Mouse (Mus musculus): Measurements from ENCODE around the gene Slc36a3. TPM values are rescaled to one million over a fixed set of nuclear protein-coding genes. Genes with fewer than 3 reads are reported as not detected.

Gene Slc36a3
- polyA plus RNA-seq, 1 experiment, result not detected

- WGBS, result 54% methylated on average over 7 of the region's 7 CpGs
- no peak overlapping the region for H3K27ac ChIP-seq (ENCODE audit: control insufficient read depth, insufficient read depth, low read depth, low read length, poor library complexity)
- H3K4me1 ChIP-seq (ENCODE audit: control insufficient read depth, insufficient read depth, low read length), result no peaks in the 10 kb centered on the region; the same call in 1 of the 2 replicates
- no peak overlapping the region for H3K4me3 ChIP-seq (replicated peaks; ENCODE audit: control insufficient read depth, low read depth, low read length)
- TF ChIP-seq CTCF (IDR thresholded peaks at IDR 0.05; ENCODE audit: control insufficient read depth, insufficient read depth, low read length) (no peak), POLR2A (IDR thresholded peaks at IDR 0.05; ENCODE audit: borderline replicate concordance, control insufficient read depth, low read depth, low read length) (no peak)
Measured at GRCm38 (mm10) chr11:55183124-55183523, 31.6 kb upstream of the Slc36a3 start.

GRCm38 (mm10) chr11:55179856-55180255 lies 28.3 kb upstream of the Slc36a3 start:
- Histone ChIP-seq H3K4me1 (ENCODE audit: control insufficient read depth, insufficient read depth, low read length) (no peaks in the 10 kb centered on the region; the same call in 1 of the 2 replicates), H3K4me3 (replicated peaks; ENCODE audit: control insufficient read depth, low read depth, low read length) (no peak overlapping the region), H3K27ac (ENCODE audit: control insufficient read depth, insufficient read depth, low read depth, low read length, poor library complexity) (no peak overlapping the region)
- TF ChIP-seq CTCF (IDR thresholded peaks at IDR 0.05; ENCODE audit: control insufficient read depth, insufficient read depth, low read length) (no peak), POLR2A (IDR thresholded peaks at IDR 0.05; ENCODE audit: borderline replicate concordance, control insufficient read depth, low read depth, low read length) (no peak)
- 43% methylated on average over 3 of the region's 3 CpGs for WGBS

GRCm38 (mm10) chr11:55178830-55179229 lies 27.3 kb upstream of the Slc36a3 start:
- WGBS, result 78% methylated on average over 4 of the region's 4 CpGs
- Histone ChIP-seq H3K4me1 (ENCODE audit: control insufficient read depth, insufficient read depth, low read length) (no peaks in the 10 kb centered on the region; the same call in 1 of the 2 replicates), H3K27ac (ENCODE audit: control insufficient read depth, insufficient read depth, low read depth, low read length, poor library complexity) (no peak overlapping the region), H3K4me3 (replicated peaks; ENCODE audit: control insufficient read depth, low read depth, low read length) (no peak overlapping the region)
- TF ChIP-seq CTCF (IDR thresholded peaks at IDR 0.05; ENCODE audit: control insufficient read depth, insufficient read depth, low read length), result no peak
- no peak for TF ChIP-seq POLR2A (IDR thresholded peaks at IDR 0.05; ENCODE audit: borderline replicate concordance, control insufficient read depth, low read depth, low read length)

GRCm38 (mm10) chr11:55170501-55170900 lies 19.0 kb upstream of the Slc36a3 start:
- TF ChIP-seq POLR2A (IDR thresholded peaks at IDR 0.05; ENCODE audit: borderline replicate concordance, control insufficient read depth, low read depth, low read length) (no peak), CTCF (IDR thresholded peaks at IDR 0.05; ENCODE audit: control insufficient read depth, insufficient read depth, low read length) (no peak)
- Histone ChIP-seq H3K27ac (ENCODE audit: control insufficient read depth, insufficient read depth, low read depth, low read length, poor library complexity) (no peak overlapping the region), H3K4me3 (replicated peaks; ENCODE audit: control insufficient read depth, low read depth, low read length) (no peak overlapping the region), H3K4me1 (ENCODE audit: control insufficient read depth, insufficient read depth, low read length) (no peaks in the 10 kb centered on the region)
- WGBS, result 79% methylated on average over 4 of the region's 4 CpGs

GRCm38 (mm10) chr11:55168914-55169313 lies 17.4 kb upstream of the Slc36a3 start:
- no peak for TF ChIP-seq POLR2A (IDR thresholded peaks at IDR 0.05; ENCODE audit: borderline replicate concordance, control insufficient read depth, low read depth, low read length)
- TF ChIP-seq CTCF (IDR thresholded peaks at IDR 0.05; ENCODE audit: control insufficient read depth, insufficient read depth, low read length), result no peak
- WGBS, result 90% methylated on average over 6 of the region's 6 CpGs
- H3K4me1 ChIP-seq (ENCODE audit: control insufficient read depth, insufficient read depth, low read length), result no peaks in the 10 kb centered on the region
- no peak overlapping the region for H3K27ac ChIP-seq (ENCODE audit: control insufficient read depth, insufficient read depth, low read depth, low read length, poor library complexity)
- no peak overlapping the region for H3K4me3 ChIP-seq (replicated peaks; ENCODE audit: control insufficient read depth, low read depth, low read length)

GRCm38 (mm10) chr11:55168504-55168903 lies 17.0 kb upstream of the Slc36a3 start:
- 84% methylated on average over 4 of the region's 4 CpGs for WGBS
- TF ChIP-seq CTCF (IDR thresholded peaks at IDR 0.05; ENCODE audit: control insufficient read depth, insufficient read depth, low read length), result no peak
- no peak for TF ChIP-seq POLR2A (IDR thresholded peaks at IDR 0.05; ENCODE audit: borderline replicate concordance, control insufficient read depth, low read depth, low read length)
- Histone ChIP-seq H3K27ac (ENCODE audit: control insufficient read depth, insufficient read depth, low read depth, low read length, poor library complexity) (no peak overlapping the region), H3K4me1 (ENCODE audit: control insufficient read depth, insufficient read depth, low read length) (no peaks in the 10 kb centered on the region), H3K4me3 (replicated peaks; ENCODE audit: control insufficient read depth, low read depth, low read length) (no peak overlapping the region)

GRCm38 (mm10) chr11:55165748-55166147 lies 14.2 kb upstream of the Slc36a3 start:
- H3K27ac ChIP-seq (ENCODE audit: control insufficient read depth, insufficient read depth, low read depth, low read length, poor library complexity), result no peak overlapping the region
- H3K4me3 ChIP-seq (replicated peaks; ENCODE audit: control insufficient read depth, low read depth, low read length), result no peak overlapping the region
- H3K4me1 ChIP-seq (ENCODE audit: control insufficient read depth, insufficient read depth, low read length), result no peaks in the 10 kb centered on the region
- WGBS, result 29% methylated on average over 7 of the region's 7 CpGs
- TF ChIP-seq POLR2A (IDR thresholded peaks at IDR 0.05; ENCODE audit: borderline replicate concordance, control insufficient read depth, low read depth, low read length), result no peak
- no peak for TF ChIP-seq CTCF (IDR thresholded peaks at IDR 0.05; ENCODE audit: control insufficient read depth, insufficient read depth, low read length)

GRCm38 (mm10) chr11:55164723-55165122 lies 13.2 kb upstream of the Slc36a3 start:
- 25% methylated on average over 3 of the region's 3 CpGs for WGBS
- H3K27ac ChIP-seq (ENCODE audit: control insufficient read depth, insufficient read depth, low read depth, low read length, poor library complexity), result no peak overlapping the region
- no peak overlapping the region for H3K4me3 ChIP-seq (replicated peaks; ENCODE audit: control insufficient read depth, low read depth, low read length)
- H3K4me1 ChIP-seq (ENCODE audit: control insufficient read depth, insufficient read depth, low read length), result no peaks in the 10 kb centered on the region
- TF ChIP-seq POLR2A (IDR thresholded peaks at IDR 0.05; ENCODE audit: borderline replicate concordance, control insufficient read depth, low read depth, low read length) (no peak), CTCF (IDR thresholded peaks at IDR 0.05; ENCODE audit: control insufficient read depth, insufficient read depth, low read length) (peak; percentile 62)

- 49% methylated on average over 9 of the region's 9 CpGs for WGBS
- no peak overlapping the region for H3K27ac ChIP-seq (ENCODE audit: control insufficient read depth, insufficient read depth, low read depth, low read length, poor library complexity)
- no peaks in the 10 kb centered on the region for H3K4me1 ChIP-seq (ENCODE audit: control insufficient read depth, insufficient read depth, low read length)
- H3K4me3 ChIP-seq (replicated peaks; ENCODE audit: control insufficient read depth, low read depth, low read length), result no peak overlapping the region
- TF ChIP-seq POLR2A (IDR thresholded peaks at IDR 0.05; ENCODE audit: borderline replicate concordance, control insufficient read depth, low read depth, low read length), result no peak
- peak; percentile 76 for TF ChIP-seq CTCF (IDR thresholded peaks at IDR 0.05; ENCODE audit: control insufficient read depth, insufficient read depth, low read length)
Measured at GRCm38 (mm10) chr11:55162670-55163069, 11.2 kb upstream of the Slc36a3 start.

Measured in bone marrow, adult 2 months (tissue).